In genomic region chrX:75084774-75085508, GRCm38 (mm10) we compare ENCODE assay signal across 8 mouse cellular contexts. TPM values are rescaled to one million over a fixed set of nuclear protein-coding genes. Genes with fewer than 3 reads are reported as not detected.
A peak's percentile ranks its signal among the peaks of the same experiment; 100 is the strongest.
DNase-seq lines count a peak whose midpoint lies in the region; ATAC-seq and TF ChIP-seq lines count a peak whose summit lies in the region.

TSS of gene Gab3 (minus strand) at chrX:75085458.

- peak within 1 kb of the TSS; percentile 44 for H3K4me3 ChIP-seq in intestine, postnatal 0 days (ENCODE audit: low read depth, low read length)
- peak within 1 kb of the TSS; percentile 72 for H3K4me3 ChIP-seq in liver, adult 2 months (ENCODE audit: insufficient read depth, low read depth, low read length)
- peak within 1 kb of the TSS; percentile 42 for H3K4me3 ChIP-seq in midbrain, embryonic 16.5 days (ENCODE audit: low read depth, low read length)

- no peaks in the 10 kb centered on the region for H3K79me2 ChIP-seq in liver, adult 2 months (ENCODE audit: control insufficient read depth, insufficient read depth, low read length)

- no peak for TF ChIP-seq POLR2A in liver, adult 2 months (IDR thresholded peaks at IDR 0.05; ENCODE audit: extremely low read depth, insufficient read depth, low read length)

- H3K9ac ChIP-seq in intestine, postnatal 0 days (ENCODE audit: low read depth, low read length) = no peak within 1 kb of the TSS
- peak within 1 kb of the TSS; percentile 12 for H3K9ac ChIP-seq in liver, adult 2 months (ENCODE audit: low read depth, low read length)
- peak within 1 kb of the TSS; percentile 54; the same call in 1 of the 2 replicates for H3K9ac ChIP-seq in midbrain, embryonic 16.5 days (ENCODE audit: low read depth, low read length)

- no peaks in the 10 kb centered on the region for H3K9me3 ChIP-seq in intestine, postnatal 0 days (ENCODE audit: control insufficient read depth)
- no peaks in the 10 kb centered on the region for H3K9me3 ChIP-seq in midbrain, embryonic 16.5 days (replicated peaks; ENCODE audit: control insufficient read depth, low read length, poor library complexity, severe bottlenecking)

- no peaks in the 10 kb centered on the region for H3K4me1 ChIP-seq in intestine, postnatal 0 days (replicated peaks; ENCODE audit: control insufficient read depth, insufficient read depth, low read length)
- no peaks in the 10 kb centered on the region for H3K4me1 ChIP-seq in liver, adult 2 months (ENCODE audit: control insufficient read depth, insufficient read depth, low read length)
- H3K4me1 ChIP-seq in midbrain, embryonic 16.5 days (ENCODE audit: control insufficient read depth, insufficient read depth, low read length) = no peaks in the 10 kb centered on the region

- no peak for TF ChIP-seq CTCF in intestine, postnatal 0 days (IDR thresholded peaks at IDR 0.05; ENCODE audit: low read depth)
- TF ChIP-seq CTCF in liver, adult 2 months (IDR thresholded peaks at IDR 0.05; ENCODE audit: low read depth, low read length) = no peak

- H3K36me3 ChIP-seq in intestine, postnatal 0 days (ENCODE audit: control insufficient read depth, insufficient read depth) = no peaks in the 10 kb centered on the region
- H3K36me3 ChIP-seq in liver, adult 2 months (ENCODE audit: control insufficient read depth, insufficient read depth, low read length) = no peaks in the 10 kb centered on the region
- no peaks in the 10 kb centered on the region for H3K36me3 ChIP-seq in midbrain, embryonic 16.5 days (ENCODE audit: control insufficient read depth, insufficient read depth, low read length)

- H3K27ac ChIP-seq in intestine, postnatal 0 days (ENCODE audit: low read depth, low read length) = no peak within 1 kb of the TSS
- no peak within 1 kb of the TSS for H3K27ac ChIP-seq in liver, adult 2 months (replicated peaks; ENCODE audit: insufficient read depth, low read depth, low read length)
- peak within 1 kb of the TSS; percentile 53; the same call in 1 of the 2 replicates for H3K27ac ChIP-seq in midbrain, embryonic 16.5 days (ENCODE audit: low read length)

- H3K4me2 ChIP-seq in intestine, postnatal 0 days (replicated peaks; ENCODE audit: low read depth) = peak within 1 kb of the TSS; percentile 67
- peak within 1 kb of the TSS; percentile 57 for H3K4me2 ChIP-seq in midbrain, embryonic 16.5 days (ENCODE audit: low read length)

- 0 out of 2 replicates have a peak, but pooled peaks have one; percentile 64 for ATAC-seq in intestine, postnatal 0 days
- ATAC-seq in midbrain, embryonic 16.5 days = peak; percentile 96

- H3K27me3 ChIP-seq in intestine, postnatal 0 days (replicated peaks; ENCODE audit: control insufficient read depth, insufficient read depth, low read length) = no peaks in the 10 kb centered on the region
- no peaks in the 10 kb centered on the region for H3K27me3 ChIP-seq in liver, adult 2 months (ENCODE audit: control insufficient read depth, insufficient read depth, low read length)
- no peaks in the 10 kb centered on the region for H3K27me3 ChIP-seq in midbrain, embryonic 16.5 days (ENCODE audit: control insufficient read depth, insufficient read depth, low read depth, low read length)

- WGBS in intestine, postnatal 0 days = 26% methylated on average over 7 of the region's 17 CpGs
- WGBS in liver, adult 2 months = 0% methylated on average over 6 of the region's 17 CpGs
- 17% methylated on average over 9 of the region's 17 CpGs for WGBS in midbrain, embryonic 16.5 days

- DNase-seq in A20 (ENCODE audit: low read depth, low spot score) = peak; percentile 85
- DNase-seq in adrenal gland, adult (ENCODE audit: inconsistent age in 2 of 2, low spot score in 1 of 2) = peak; percentile 55 to 78
- DNase-seq in embryo, embryonic 9.5 days (ENCODE audit: extremely low spot score) = peak; percentile 35
- DNase-seq in heart, adult 11 months = peak; percentile 98
- DNase-seq in liver, adult 2 months (ENCODE audit: extremely low read depth, low read depth, low spot score) = peak; percentile 23
- DNase-seq in spleen, postnatal 10 days (ENCODE audit: low spot score in 2 of 2) = peak; percentile 31 to 64

RNA-seq across cellular contexts. Expression of gene Gab3, which starts in this region (rescaled TPM):
- 1.4 and 1.7 TPM in 2 replicates for polyA plus RNA-seq in intestine, postnatal 0 days (2015; fragmentation: Nextera tagmentation; extraction: Ambion mirVana)
- 0.28 and 0.40 TPM in 2 replicates for total RNA-seq in liver, adult 2 months (2014; rRNA removed)
- polyA plus RNA-seq in liver, adult 2 months (2012; rRNA removed) = 0.11 and 0.18 TPM in 2 replicates
- polyA plus RNA-seq in midbrain, embryonic 16.5 days (2015; fragmentation: Nextera tagmentation; extraction: Ambion mirVana) = 2.8 TPM in 2 replicates

Comparison
In these comparisons a context has a peak if more than half of its experiments do, and no peak if none do; other contexts are left out.
1. Peak in DNase-seq, H3K4me3 ChIP-seq and H3K9ac ChIP-seq in liver, adult 2 months; RNA of the gene not detected or under 1 TPM.
2. DNase-seq: peak in every context shown above with its lines; median percentile 98 in heart, adult 11 months; 85 in A20; 66 in adrenal gland, adult; 48 in spleen, postnatal 10 days; 35 in embryo, embryonic 9.5 days; 23 in liver, adult 2 months.